Mouse (Mus musculus): ENCODE results near the gene March9. TPM values are rescaled to one million over a fixed set of nuclear protein-coding genes. Genes with fewer than 3 reads are reported as not detected.

The March9 gene
- 0.40 and 0.50 TPM in 2 replicates for polyA plus RNA-seq (2015; fragmentation: Nextera tagmentation; extraction: Ambion mirVana)

DNA sequence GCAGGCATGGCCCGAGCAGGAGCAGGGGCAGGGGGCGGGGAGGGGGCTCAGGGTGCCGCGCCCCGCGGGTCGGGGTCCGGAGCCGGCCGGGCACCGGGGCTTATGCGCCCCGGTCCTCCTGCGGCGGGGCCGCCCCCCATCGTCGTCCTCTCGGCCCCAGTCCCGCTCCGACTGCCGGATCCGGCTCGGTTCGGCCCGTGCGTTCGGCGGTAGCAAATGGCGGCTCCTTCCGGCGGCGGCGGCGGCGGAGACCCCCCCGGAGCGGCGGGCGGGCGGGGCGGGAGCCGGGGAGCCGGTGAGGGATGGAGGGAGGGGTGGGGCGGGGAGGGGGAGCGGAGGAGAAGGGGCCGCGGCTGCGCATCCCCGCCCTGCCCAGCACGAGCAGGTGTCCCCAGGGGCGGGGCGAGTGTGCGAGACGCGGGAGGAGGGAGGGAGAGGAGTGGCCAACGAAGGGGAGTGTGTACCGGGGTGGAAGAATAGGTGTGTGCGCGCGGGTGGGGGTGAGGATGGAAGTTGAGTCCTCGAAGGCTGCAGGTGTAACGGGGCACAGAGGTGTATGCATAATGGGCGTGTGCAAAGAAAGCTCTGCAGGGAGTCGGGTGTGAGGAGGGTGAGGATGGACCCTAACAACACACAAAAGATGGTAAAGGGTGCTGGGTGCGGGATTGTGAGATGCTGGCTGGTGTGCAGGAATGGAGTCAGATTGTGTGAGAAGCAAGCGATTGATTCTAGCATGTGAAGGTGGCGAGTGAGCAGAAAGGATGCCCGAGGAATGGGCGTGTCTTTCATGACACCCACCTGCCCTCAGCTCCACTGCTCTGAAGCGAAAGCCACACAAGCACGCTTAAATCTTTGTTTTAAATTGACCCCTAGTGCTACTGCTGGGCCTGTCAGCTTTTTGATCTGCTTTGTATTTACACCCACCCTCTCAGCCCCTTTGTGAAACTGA, at the start of gene March9:
TSS of gene March9 (minus strand) at position 217 of the 949 bp plus-strand sequence.
- peak within 1 kb of the TSS; percentile 84 for H3K9ac ChIP-seq (ENCODE audit: low read depth, low read length)
- H3K4me2 ChIP-seq (ENCODE audit: low read depth, low read length), result peak within 1 kb of the TSS; percentile 95
- WGBS, result under 1% methylated on average over 55 of the region's 72 CpGs
- ATAC-seq, result peak; percentile 45
- no peaks in the 10 kb centered on the region for H3K36me3 ChIP-seq (ENCODE audit: control insufficient read depth, insufficient read depth, low read length)
- no peaks in the 10 kb centered on the region for H3K9me3 ChIP-seq (ENCODE audit: control insufficient read depth, low read length)
- peak within 1 kb of the TSS; percentile 87 for H3K4me3 ChIP-seq (ENCODE audit: low read length)
- no peaks in the 10 kb centered on the region for H3K27me3 ChIP-seq (replicated peaks; ENCODE audit: control insufficient read depth, insufficient read depth, low read length)
- H3K4me1 ChIP-seq (ENCODE audit: control insufficient read depth, insufficient read depth, low read length), result peaks cover 24% of the 10 kb centered on the region
- no peak within 1 kb of the TSS; the same call in 1 of the 2 replicates for H3K27ac ChIP-seq (ENCODE audit: low read length)

DNA sequence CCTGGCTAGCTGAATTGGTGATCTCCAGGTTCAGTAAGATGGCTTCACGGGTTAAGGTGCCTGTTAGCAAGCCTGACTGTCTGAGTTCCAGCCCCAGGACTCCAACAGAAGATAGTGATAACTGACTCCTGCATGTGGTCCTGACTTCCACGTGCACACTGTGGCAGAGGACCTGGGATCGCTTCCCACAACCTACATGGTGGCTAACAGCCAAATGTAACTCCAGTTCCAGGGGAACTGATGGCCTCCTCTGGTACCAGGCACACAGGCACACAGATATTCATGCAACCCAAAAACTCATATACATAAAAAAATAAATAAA, 48.2 kb upstream of the March9 start:
- H3K4me1 ChIP-seq (ENCODE audit: control insufficient read depth, insufficient read depth, low read length), result no peaks in the 10 kb centered on the region
- no peaks in the 10 kb centered on the region for H3K27me3 ChIP-seq (replicated peaks; ENCODE audit: control insufficient read depth, insufficient read depth, low read length)
- WGBS, result 87% methylated on average over 3 of the region's 3 CpGs
- H3K27ac ChIP-seq (ENCODE audit: low read length), result no peak overlapping the region
- no peak overlapping the region for H3K4me2 ChIP-seq (ENCODE audit: low read depth, low read length)
- H3K9ac ChIP-seq (ENCODE audit: low read depth, low read length), result no peak overlapping the region
- ATAC-seq, result no peak
- H3K4me3 ChIP-seq (ENCODE audit: low read length), result no peak overlapping the region
- 0 out of 2 replicates have a peak, but pooled peaks cover 3% of the 10 kb centered on the region for H3K36me3 ChIP-seq (ENCODE audit: control insufficient read depth, insufficient read depth, low read length)
- no peaks in the 10 kb centered on the region for H3K9me3 ChIP-seq (ENCODE audit: control insufficient read depth, low read length)

DNA sequence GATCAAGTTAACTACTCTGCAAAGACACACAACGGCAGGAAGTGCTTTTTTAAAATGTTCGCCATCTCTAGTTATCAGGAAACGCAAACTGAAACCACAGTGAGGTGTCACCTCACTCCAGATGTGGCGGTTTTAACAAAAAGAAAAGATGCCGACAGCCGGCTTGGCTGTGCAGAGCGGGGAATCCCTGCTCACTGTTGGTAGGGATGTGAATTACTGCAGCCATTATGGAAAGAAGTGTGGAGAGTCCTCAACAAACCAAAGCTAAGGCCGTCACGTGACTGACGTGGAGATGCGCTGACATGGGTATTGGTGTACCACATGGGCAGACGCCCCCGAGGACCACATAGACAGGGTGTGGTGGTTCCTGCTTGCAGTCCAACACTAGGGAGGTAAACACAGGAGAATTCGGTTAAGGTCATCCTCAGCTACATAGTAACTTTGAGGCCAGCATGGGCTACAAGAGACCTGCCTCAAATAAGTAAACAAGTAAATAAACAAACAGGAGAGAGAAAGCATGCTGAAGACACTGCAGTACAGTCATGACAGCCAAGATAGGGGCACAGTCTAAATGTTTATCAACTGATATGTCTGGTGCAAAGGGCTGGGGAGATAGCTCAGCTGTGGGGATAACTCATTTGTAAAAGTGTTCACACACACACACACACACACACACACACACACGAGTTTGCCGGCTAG, 47.7 kb upstream of the March9 start:
- Histone ChIP-seq H3K4me3 (ENCODE audit: low read length) (no peak overlapping the region), H3K4me2 (ENCODE audit: low read depth, low read length) (no peak overlapping the region), H3K27me3 (replicated peaks; ENCODE audit: control insufficient read depth, insufficient read depth, low read length) (no peaks in the 10 kb centered on the region), H3K4me1 (ENCODE audit: control insufficient read depth, insufficient read depth, low read length) (no peaks in the 10 kb centered on the region), H3K9me3 (ENCODE audit: control insufficient read depth, low read length) (no peaks in the 10 kb centered on the region), H3K36me3 (ENCODE audit: control insufficient read depth, insufficient read depth, low read length) (0 out of 2 replicates have a peak, but pooled peaks cover 3% of the 10 kb centered on the region), H3K9ac (ENCODE audit: low read depth, low read length) (no peak overlapping the region), H3K27ac (ENCODE audit: low read length) (no peak overlapping the region)
- no peak for ATAC-seq
- WGBS, result 87% methylated on average over 16 of the region's 16 CpGs

DNA sequence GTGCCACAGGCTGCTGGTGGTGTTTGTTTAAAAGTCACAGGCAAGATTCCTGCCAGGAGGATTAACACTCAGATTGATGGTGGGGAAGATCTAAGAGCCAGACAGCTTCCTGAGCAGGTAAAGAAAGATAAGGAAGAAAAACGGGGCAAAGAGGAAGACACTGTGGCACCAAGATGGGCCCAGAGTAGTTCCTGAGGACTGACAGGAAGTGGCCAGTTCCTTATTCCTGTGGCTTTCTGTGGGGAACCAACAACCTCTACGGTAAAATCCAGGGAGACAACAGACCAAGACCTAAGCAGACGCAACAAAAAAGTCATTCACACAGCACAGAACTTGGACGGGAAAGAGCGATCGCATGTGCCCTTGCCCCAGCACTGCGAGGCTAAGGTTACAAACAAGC, 43.6 kb upstream of the March9 start:
- Histone ChIP-seq H3K27ac (ENCODE audit: low read length) (no peak overlapping the region), H3K9ac (ENCODE audit: low read depth, low read length) (no peak overlapping the region), H3K27me3 (replicated peaks; ENCODE audit: control insufficient read depth, insufficient read depth, low read length) (no peaks in the 10 kb centered on the region), H3K36me3 (ENCODE audit: control insufficient read depth, insufficient read depth, low read length) (no peaks in the 10 kb centered on the region), H3K4me2 (ENCODE audit: low read depth, low read length) (no peak overlapping the region), H3K9me3 (ENCODE audit: control insufficient read depth, low read length) (no peaks in the 10 kb centered on the region), H3K4me1 (ENCODE audit: control insufficient read depth, insufficient read depth, low read length) (no peaks in the 10 kb centered on the region), H3K4me3 (ENCODE audit: low read length) (no peak overlapping the region)
- no peak for ATAC-seq
- WGBS, result 54% methylated on average over 7 of the region's 7 CpGs

DNA sequence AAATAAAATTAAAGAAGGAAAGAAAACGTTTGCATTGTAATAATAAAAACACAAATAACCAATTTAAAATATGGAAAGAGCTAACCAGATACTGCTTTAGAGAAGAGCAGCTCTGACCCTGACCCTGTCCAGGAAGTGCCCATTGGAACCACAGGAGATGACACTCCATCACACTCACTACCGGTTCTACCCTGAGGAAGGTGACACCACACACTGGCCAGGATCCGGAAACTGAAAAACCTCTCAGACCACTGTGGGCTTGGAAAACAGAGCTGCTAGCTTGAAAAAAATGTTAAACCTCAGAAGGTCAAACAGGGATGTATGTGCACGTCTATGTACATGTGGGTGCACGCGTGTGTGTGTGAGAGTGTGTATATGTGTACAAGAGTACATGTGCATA, 41.2 kb upstream of the March9 start:
- Histone ChIP-seq H3K9me3 (ENCODE audit: control insufficient read depth, low read length) (no peaks in the 10 kb centered on the region), H3K27me3 (replicated peaks; ENCODE audit: control insufficient read depth, insufficient read depth, low read length) (no peaks in the 10 kb centered on the region), H3K27ac (ENCODE audit: low read length) (no peak overlapping the region), H3K4me3 (ENCODE audit: low read length) (no peak overlapping the region), H3K4me1 (ENCODE audit: control insufficient read depth, insufficient read depth, low read length) (no peaks in the 10 kb centered on the region), H3K9ac (ENCODE audit: low read depth, low read length) (no peak overlapping the region), H3K4me2 (ENCODE audit: low read depth, low read length) (no peak overlapping the region), H3K36me3 (ENCODE audit: control insufficient read depth, insufficient read depth, low read length) (peaks cover 9% of the 10 kb centered on the region)
- WGBS, result 85% methylated on average over 6 of the region's 6 CpGs
- ATAC-seq, result no peak

DNA sequence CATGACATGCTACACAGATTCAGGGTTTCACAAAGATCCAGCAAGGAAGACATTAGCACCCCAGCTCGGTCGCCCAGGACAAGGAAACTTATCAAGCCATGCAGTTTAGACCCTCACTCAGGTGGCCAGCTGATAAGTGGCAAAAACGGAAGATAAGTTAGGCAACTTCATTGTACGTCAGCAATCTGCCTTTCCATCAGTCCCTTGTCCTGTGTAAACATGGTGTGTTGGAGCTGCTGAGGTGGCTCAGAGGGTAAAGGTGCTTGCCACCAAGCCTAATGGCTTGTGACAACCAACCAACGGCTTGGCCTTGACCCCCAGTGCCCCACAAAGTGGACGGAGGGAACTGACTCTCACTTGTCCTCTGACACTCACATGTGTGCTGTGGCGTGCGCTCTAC, 40.4 kb upstream of the March9 start:
- 73% methylated on average over 8 of the region's 8 CpGs for WGBS
- peaks cover 13% of the 10 kb centered on the region for H3K36me3 ChIP-seq (ENCODE audit: control insufficient read depth, insufficient read depth, low read length)
- ATAC-seq, result no peak

DNA sequence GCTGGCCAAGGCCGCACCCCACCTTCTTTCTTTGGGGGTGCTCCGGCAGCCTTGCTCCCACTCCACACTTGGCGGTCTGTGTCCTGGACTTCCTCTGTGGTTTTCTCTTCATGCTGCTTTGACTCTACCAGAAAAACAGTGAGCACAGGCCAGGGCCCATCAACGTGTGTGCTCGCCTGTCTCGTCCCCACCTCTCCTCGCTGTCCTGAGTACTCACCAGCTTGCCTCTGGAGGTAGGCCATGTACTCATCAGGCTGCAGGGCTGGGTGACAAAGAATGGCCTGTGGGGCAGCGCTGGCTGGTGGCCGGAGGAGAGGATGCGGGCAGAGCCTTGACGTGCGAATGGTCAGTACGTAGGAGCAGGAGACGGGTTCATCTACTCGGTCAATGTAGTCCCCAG, 39.9 kb upstream of the March9 start:
- WGBS, result 93% methylated on average over 15 of the region's 15 CpGs

More for the DNA sequence above, 40.4 kb upstream of the March9 start:
- Histone ChIP-seq H3K9me3 (ENCODE audit: control insufficient read depth, low read length) (no peaks in the 10 kb centered on the region), H3K27ac (ENCODE audit: low read length) (no peak overlapping the region), H3K4me2 (ENCODE audit: low read depth, low read length) (no peak overlapping the region), H3K4me1 (ENCODE audit: control insufficient read depth, insufficient read depth, low read length) (no peaks in the 10 kb centered on the region), H3K4me3 (ENCODE audit: low read length) (no peak overlapping the region), H3K9ac (ENCODE audit: low read depth, low read length) (no peak overlapping the region), H3K27me3 (replicated peaks; ENCODE audit: control insufficient read depth, insufficient read depth, low read length) (no peaks in the 10 kb centered on the region)

DNA sequence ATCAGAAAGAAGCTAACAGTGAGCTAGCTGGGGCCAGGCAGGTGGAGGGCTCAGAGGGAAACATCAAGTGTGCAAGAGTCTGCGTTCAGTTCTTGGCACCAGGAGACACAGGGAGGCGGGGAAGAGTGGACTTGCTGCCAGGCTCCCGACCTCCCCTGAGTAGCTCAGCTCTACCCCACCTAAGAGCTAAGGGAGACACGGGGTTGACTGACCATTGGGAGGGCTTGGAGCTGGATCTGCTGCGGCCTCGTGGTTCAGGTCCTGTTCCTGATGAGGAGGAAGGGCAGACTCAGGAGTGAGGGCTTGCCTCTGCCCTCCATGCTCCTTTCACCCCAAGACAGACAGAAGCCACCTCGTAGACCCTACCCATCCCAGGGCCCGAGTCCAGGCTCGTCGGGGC, 39.2 kb upstream of the March9 start:
- Histone ChIP-seq H3K4me3 (ENCODE audit: low read length) (no peak overlapping the region), H3K4me1 (ENCODE audit: control insufficient read depth, insufficient read depth, low read length) (no peaks in the 10 kb centered on the region), H3K9me3 (ENCODE audit: control insufficient read depth, low read length) (no peaks in the 10 kb centered on the region), H3K9ac (ENCODE audit: low read depth, low read length) (no peak overlapping the region), H3K4me2 (ENCODE audit: low read depth, low read length) (no peak overlapping the region), H3K27ac (ENCODE audit: low read length) (no peak overlapping the region), H3K36me3 (ENCODE audit: control insufficient read depth, insufficient read depth, low read length) (peaks cover 13% of the 10 kb centered on the region), H3K27me3 (replicated peaks; ENCODE audit: control insufficient read depth, insufficient read depth, low read length) (no peaks in the 10 kb centered on the region)
- 90% methylated on average over 10 of the region's 10 CpGs for WGBS
- ATAC-seq, result no peak

More for the DNA sequence above, 39.9 kb upstream of the March9 start:
- Histone ChIP-seq H3K4me3 (ENCODE audit: low read length) (no peak overlapping the region), H3K27ac (ENCODE audit: low read length) (no peak overlapping the region), H3K4me2 (ENCODE audit: low read depth, low read length) (no peak overlapping the region), H3K9me3 (ENCODE audit: control insufficient read depth, low read length) (no peaks in the 10 kb centered on the region), H3K4me1 (ENCODE audit: control insufficient read depth, insufficient read depth, low read length) (no peaks in the 10 kb centered on the region), H3K27me3 (replicated peaks; ENCODE audit: control insufficient read depth, insufficient read depth, low read length) (no peaks in the 10 kb centered on the region), H3K9ac (ENCODE audit: low read depth, low read length) (no peak overlapping the region), H3K36me3 (ENCODE audit: control insufficient read depth, insufficient read depth, low read length) (peaks cover 13% of the 10 kb centered on the region)
- ATAC-seq, result no peak

DNA sequence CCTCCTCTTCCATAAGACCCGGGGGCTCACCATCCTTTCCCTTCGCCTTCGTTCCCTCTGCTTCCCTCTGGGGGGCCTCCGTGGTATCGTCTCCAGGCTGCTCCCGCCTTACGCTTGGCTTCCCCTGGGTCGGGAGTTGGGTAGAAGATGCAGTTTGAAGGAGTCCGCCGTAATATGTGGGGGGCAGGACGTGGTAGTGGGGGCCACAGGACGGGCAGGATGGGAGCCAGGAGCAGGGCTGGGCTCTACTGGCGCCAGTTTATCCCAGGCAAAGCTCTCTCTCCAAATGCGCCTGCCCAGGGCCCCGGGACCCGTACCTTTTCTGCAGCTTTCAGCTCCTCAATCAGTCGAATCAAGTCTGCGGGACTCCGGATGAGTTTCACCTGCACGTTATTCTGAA, 38.5 kb upstream of the March9 start:
- no peak for ATAC-seq
- Histone ChIP-seq H3K4me1 (ENCODE audit: control insufficient read depth, insufficient read depth, low read length) (no peaks in the 10 kb centered on the region), H3K9ac (ENCODE audit: low read depth, low read length) (no peak overlapping the region), H3K4me3 (ENCODE audit: low read length) (no peak overlapping the region), H3K27ac (ENCODE audit: low read length) (no peak overlapping the region), H3K9me3 (ENCODE audit: control insufficient read depth, low read length) (no peaks in the 10 kb centered on the region), H3K4me2 (ENCODE audit: low read depth, low read length) (no peak overlapping the region), H3K27me3 (replicated peaks; ENCODE audit: control insufficient read depth, insufficient read depth, low read length) (no peaks in the 10 kb centered on the region), H3K36me3 (ENCODE audit: control insufficient read depth, insufficient read depth, low read length) (peaks cover 13% of the 10 kb centered on the region)
- WGBS, result 77% methylated on average over 20 of the region's 20 CpGs
